Mouse (Mus musculus) C2C12 (cell line): Measurements from ENCODE around the gene Dcaf6.

ENCODE experiments used
- CEBPB ChIP-seq: IDR thresholded peaks from one replicate; pipeline ENCODE4 v1.6.1; 2011; ENCODE audit warnings: low read depth, mild to moderate bottlenecking, control low read depth, moderate library complexity
- CTCF ChIP-seq: IDR thresholded peaks from one replicate; pipeline ENCODE4 v1.5.1; 2011; ENCODE audit not compliant: control insufficient read depth, insufficient read depth, insufficient read length
- FOSL1 ChIP-seq: IDR thresholded peaks from one replicate; pipeline ENCODE4 v1.8.0; 2011; ENCODE audit warnings: mild to moderate bottlenecking, low read length; ENCODE audit not compliant: poor library complexity, insufficient read depth, severe bottlenecking
- MAX ChIP-seq: IDR thresholded peaks from one replicate; pipeline ENCODE4 v1.6.1; 2011; ENCODE audit warnings: mild to moderate bottlenecking, control low read depth
- MYOD1 ChIP-seq: IDR thresholded peaks from one replicate; pipeline ENCODE4 v1.6.1; 2011; ENCODE audit warnings: low read depth; ENCODE audit not compliant: control insufficient read depth, insufficient read length
- MYOG ChIP-seq: IDR thresholded peaks from one replicate; pipeline ENCODE4 v1.6.1; 2011; ENCODE audit not compliant: control insufficient read depth, insufficient read length; ENCODE audit errors: extremely low read depth
- USF1 ChIP-seq: IDR thresholded peaks from one replicate; pipeline ENCODE4 v1.6.1; 2011; ENCODE audit warnings: low read depth, mild to moderate bottlenecking, control low read depth, moderate library complexity

DNA sequence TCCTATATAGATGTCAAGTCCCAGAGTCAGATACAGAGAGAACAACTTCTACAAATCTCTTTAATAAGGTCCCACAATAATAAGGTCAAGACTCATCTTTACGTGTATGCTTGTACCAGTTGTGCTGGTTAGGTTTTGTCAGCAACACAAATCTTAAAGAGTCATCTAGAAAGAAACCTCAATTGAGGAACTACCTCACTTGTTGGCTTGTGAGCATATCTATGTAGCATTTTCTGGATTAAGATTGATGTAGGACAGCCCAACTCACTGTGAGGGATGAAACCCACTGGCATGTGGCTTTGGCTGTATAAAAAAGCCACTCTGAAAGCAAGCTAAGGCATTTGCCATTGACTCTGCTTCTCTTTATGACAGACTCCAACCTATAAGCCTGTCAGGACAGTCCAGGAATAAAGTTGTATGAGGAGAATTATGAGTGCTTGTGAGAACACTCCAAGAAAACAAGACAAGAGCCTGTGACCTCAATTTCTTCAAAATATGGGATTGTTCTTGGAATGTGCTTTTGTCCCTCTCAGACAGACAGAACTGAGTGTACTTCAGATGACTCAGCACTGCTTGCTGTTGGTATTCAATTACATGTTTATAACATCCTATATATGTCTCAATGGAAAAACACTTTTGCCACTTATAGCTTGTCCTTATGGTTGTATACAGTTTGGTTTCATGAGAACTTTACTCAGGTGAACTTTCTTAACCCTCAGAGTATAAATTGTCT is 21.8 kb downstream of the Dcaf6 start:
- TF ChIP-seq MAX (no peak), CTCF (no peak), MYOG (no peak), USF1 (no peak), CEBPB (no peak), MYOD1 (no peak), FOSL1 (no peak)
